Mouse (Mus musculus) thymus, adult 2 months (tissue): Measurements from ENCODE around the gene Med8. TPM values are rescaled to one million over a fixed set of nuclear protein-coding genes. Genes with fewer than 3 reads are reported as not detected.

Experiments
- DNase-seq: peaks from one replicate; pipeline ENCODE4 v3.0.0; 2021
- H3K27ac ChIP-seq: fragments of 200-500 bp; 2 replicates; pipeline ENCODE4 v1.5.1; 2012; ENCODE audit warnings: low read length, control low read depth; ENCODE audit not compliant: control insufficient read depth, insufficient read depth
- H3K27me3 ChIP-seq: fragments of 200-500 bp; 2 replicates; pipeline ENCODE4 v1.6.1; 2012; ENCODE audit warnings: mild to moderate bottlenecking, low read length, moderate library complexity, mixed read lengths; ENCODE audit not compliant: control insufficient read depth, insufficient read depth
- H3K36me3 ChIP-seq: fragments of 200-500 bp; 2 replicates; pipeline ENCODE4 v1.6.1; 2012; ENCODE audit warnings: mild to moderate bottlenecking, low read length, moderate library complexity; ENCODE audit not compliant: control insufficient read depth, insufficient read depth
- H3K4me1 ChIP-seq: fragments of 200-500 bp; replicated peaks from 2 replicates; pipeline ENCODE4 v1.6.1; 2012; ENCODE audit warnings: low read length; ENCODE audit not compliant: control insufficient read depth, insufficient read depth
- H3K4me3 ChIP-seq: fragments of 200-500 bp; 2 replicates; pipeline ENCODE4 v1.5.1; 2012; ENCODE audit warnings: mild to moderate bottlenecking, low read length, control low read depth, moderate library complexity; ENCODE audit not compliant: control insufficient read depth, insufficient read depth
- CTCF ChIP-seq: fragments of 200-500 bp; IDR thresholded peaks from 2 replicates; pipeline ENCODE4 v1.5.1; 2012; ENCODE audit warnings: mild to moderate bottlenecking, control low read depth, low read length, moderate library complexity, borderline replicate concordance; ENCODE audit not compliant: control insufficient read depth, poor library complexity, insufficient read depth; ENCODE audit errors: extremely low read depth
- POLR2A ChIP-seq: fragments of 200-500 bp; IDR thresholded peaks from 2 replicates; pipeline ENCODE4 v1.6.1; 2012; ENCODE audit warnings: mild to moderate bottlenecking, low read length, control low read depth, moderate library complexity; ENCODE audit not compliant: control insufficient read depth, poor library complexity, insufficient read depth; ENCODE audit errors: extremely low read depth
- WGBS: fragments of 180-500 bp; shearing (Covaris S2); methylation state at CpG from one replicate; pipeline ENCODE4 v1.1.7; 2018; 5-methylcytosine and 5-hydroxymethylcytosine counted together
- polyA plus RNA-seq: library from polyadenylated mRNA; depleted of rRNA; stranded (reverse); fragments of >200 nt; gene quantifications from 2 replicates; pipeline ENCODE4 v1.2.3, GENCODE M21; 2012; rRNA removed

The Med8 gene
- polyA plus RNA-seq, 1 experiment: 40.8 TPM

DNA sequence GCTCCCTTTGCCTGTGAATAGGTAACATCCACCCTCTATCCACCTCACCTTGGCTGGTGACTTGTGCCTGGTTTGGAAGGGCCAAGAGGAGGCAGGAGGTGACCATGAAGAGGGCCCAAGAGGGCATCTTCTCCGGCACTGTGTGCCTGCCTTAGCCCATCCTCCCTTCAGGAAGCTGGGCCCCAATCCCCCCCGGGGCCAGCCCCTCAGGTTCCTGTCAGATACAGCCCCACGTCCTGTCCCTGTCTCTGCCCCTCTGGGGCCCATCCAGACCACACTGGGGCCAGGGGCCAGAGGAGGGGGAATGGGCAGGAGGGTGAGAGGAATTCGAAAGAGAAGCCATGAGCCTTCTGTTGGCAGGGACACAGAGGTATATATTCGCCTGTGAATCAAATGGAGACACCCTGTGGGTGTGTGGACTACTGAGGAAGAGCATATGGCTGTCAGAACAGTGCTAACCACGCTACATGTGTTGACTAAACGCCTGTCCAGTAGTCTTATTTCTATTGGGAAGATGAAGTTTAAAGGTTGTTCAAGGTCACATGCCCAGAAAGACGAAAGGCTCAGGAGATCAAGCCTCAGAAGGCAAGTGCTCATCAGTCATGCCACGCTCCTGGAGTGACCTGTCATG lies 48.3 kb downstream of the Med8 start, which contains the start of gene Mpl:
Mpl (minus strand) TSS at position 169 of the 631 bp plus-strand sequence.
- no peak for TF ChIP-seq CTCF
- TF ChIP-seq POLR2A: no peak
- DNase-seq: no peak
- 39% methylated on average over 9 of the region's 9 CpGs for WGBS
- H3K36me3 ChIP-seq: no peaks in the 10 kb centered on the region
- H3K4me3 ChIP-seq: no peak within 1 kb of the TSS
- H3K27ac ChIP-seq: no peak within 1 kb of the TSS
- H3K27me3 ChIP-seq: no peaks in the 10 kb centered on the region
- H3K4me1 ChIP-seq: no peaks in the 10 kb centered on the region

DNA sequence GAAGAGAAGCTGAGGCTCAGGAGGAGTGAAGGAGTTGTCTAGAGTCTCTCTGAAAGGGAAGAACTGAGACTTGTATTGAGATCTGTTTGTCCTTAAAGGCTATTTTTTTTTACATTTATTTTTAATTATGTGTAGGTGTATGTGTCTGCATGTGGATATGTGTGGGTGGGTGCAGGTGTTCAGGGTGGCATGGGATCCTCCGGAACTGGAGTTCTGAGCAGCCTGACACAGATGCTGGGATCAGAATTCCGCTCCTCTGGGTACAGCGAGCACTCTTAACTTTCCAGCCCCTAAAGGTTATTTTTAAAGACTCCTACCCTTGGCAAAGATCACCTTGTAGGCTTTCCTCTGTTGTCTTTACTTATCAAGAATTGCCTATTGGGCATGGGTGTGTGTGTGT lies 55.8 kb downstream of the Med8 start:
- Histone ChIP-seq H3K36me3 (no peaks in the 10 kb centered on the region), H3K27me3 (no peaks in the 10 kb centered on the region), H3K4me3 (no peak overlapping the region), H3K27ac (no peak overlapping the region), H3K4me1 (no peaks in the 10 kb centered on the region)
- TF ChIP-seq POLR2A (no peak), CTCF (no peak)
- DNase-seq: no peak
- 94% methylated on average over 3 of the region's 3 CpGs for WGBS

Other genes with a start within 250 kb of the Med8 start
- gene Kdm4a, start 229.3 kb upstream of the Med8 start, polyA plus RNA-seq: 63.9 and 69.2 TPM in 2 replicates
- 165 and 202 TPM in 2 replicates for gene Ptprf, start 117.9 kb upstream of the Med8 start, polyA plus RNA-seq
- 90.6 and 96.7 TPM in 2 replicates for gene Szt2, start 64 bp upstream of the Med8 start, polyA plus RNA-seq
- gene Elovl1, start 18.8 kb downstream of the Med8 start, polyA plus RNA-seq: 127 and 155 TPM in 2 replicates
- 152 and 211 TPM in 2 replicates for gene Cdc20, start 28.0 kb downstream of the Med8 start, polyA plus RNA-seq
- gene Mpl, start 48.2 kb downstream of the Med8 start, polyA plus RNA-seq: 0.11 and 0.28 TPM in 2 replicates
- gene Tie1, start 80.7 kb downstream of the Med8 start, polyA plus RNA-seq: 9.4 and 11.7 TPM in 2 replicates
- 1.6 and 2.1 TPM in 2 replicates for gene 2610528J11Rik, start 117.7 kb downstream of the Med8 start, polyA plus RNA-seq
- gene Tmem125, start 134.7 kb downstream of the Med8 start, polyA plus RNA-seq: 1.7 and 2.1 TPM in 2 replicates
- gene Cfap57, start 211.4 kb downstream of the Med8 start, polyA plus RNA-seq: 0.05 TPM in 2 replicates
- gene Ebna1bp2, start 211.5 kb downstream of the Med8 start, polyA plus RNA-seq: 29.7 and 32.1 TPM in 2 replicates
- not detected in 2 replicates for gene Olfr62, start 249.6 kb downstream of the Med8 start, polyA plus RNA-seq